Comparison of ENCODE assay signal across 25 mouse cellular contexts in the genomic region with DNA sequence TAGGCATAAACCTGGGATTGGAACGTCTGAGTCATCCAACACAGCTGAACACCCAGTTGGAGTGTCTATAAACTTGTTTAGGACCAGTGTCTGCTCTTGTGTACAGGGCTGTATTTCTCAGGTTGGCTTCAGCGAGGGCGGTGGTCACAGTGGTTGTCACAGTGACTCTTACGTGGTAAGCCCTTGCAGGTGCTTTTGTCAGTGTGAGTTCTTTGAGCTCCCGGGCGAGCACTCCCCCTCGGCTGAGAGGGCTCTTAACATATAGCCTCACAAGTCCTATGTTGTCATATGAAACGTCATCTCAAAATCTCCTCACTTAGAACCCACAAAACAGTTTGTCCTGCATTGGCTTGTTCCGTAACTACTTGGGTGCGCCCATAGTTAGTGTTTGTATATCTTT. TPM values are rescaled to one million over a fixed set of nuclear protein-coding genes. Genes with fewer than 3 reads are reported as not detected.
"Had no signal": no experiment of that assay in that cellular context is flagged by ENCODE, and none has a peak within 500 bp of the region (broad histone marks: within the 10 kb centered on the region; RNA-seq: fewer than 3 reads in every experiment).

No protein-coding gene starts in this region.

- DNase-seq: kidney, adult 11 months; kidney, adult 8-10 months; kidney, postnatal 10 days; kidney, postnatal 36 days; layer of hippocampus, postnatal 36 days; lung, adult 18-20 months; right cerebral cortex, adult 18-20 months; right cerebral cortex, postnatal 25 days; spleen, adult 18-20 months; thymus, adult 18-20 months; thymus, postnatal 14 days; thymus, postnatal 4 days had no signal

- H3K9me3 ChIP-seq: kidney, embryonic 15.5 days; liver, embryonic 15.5 days; lung, embryonic 15.5 days; midbrain, embryonic 12.5 days; midbrain, embryonic 15.5 days; neural tube, embryonic 12.5 days; neural tube, embryonic 15.5 days; stomach, embryonic 15.5 days had no signal

- H3K36me3 ChIP-seq: kidney, embryonic 15.5 days; lung, embryonic 15.5 days; midbrain, embryonic 12.5 days; midbrain, embryonic 15.5 days; neural tube, embryonic 12.5 days; neural tube, embryonic 15.5 days; stomach, embryonic 15.5 days had no signal

- H3K27me3 ChIP-seq: kidney, embryonic 15.5 days; liver, embryonic 15.5 days; lung, embryonic 15.5 days; midbrain, embryonic 12.5 days; midbrain, embryonic 15.5 days; neural tube, embryonic 12.5 days; neural tube, embryonic 15.5 days; stomach, embryonic 15.5 days had no signal

- ATAC-seq: midbrain, embryonic 15.5 days had no signal

- H3K4me2 ChIP-seq: kidney, embryonic 15.5 days; liver, embryonic 11.5 days; liver, embryonic 15.5 days; lung, embryonic 15.5 days; midbrain, embryonic 12.5 days; midbrain, embryonic 15.5 days; neural tube, embryonic 12.5 days; neural tube, embryonic 15.5 days; stomach, embryonic 15.5 days had no signal

- H3K4me3 ChIP-seq: kidney, embryonic 15.5 days; left cerebral cortex, adult 2 months; liver, embryonic 15.5 days; lung, embryonic 15.5 days; midbrain, embryonic 12.5 days; midbrain, embryonic 15.5 days; neural tube, embryonic 12.5 days; neural tube, embryonic 15.5 days; stomach, embryonic 15.5 days had no signal

- H3K9ac ChIP-seq: kidney, embryonic 15.5 days; liver, embryonic 15.5 days; lung, embryonic 15.5 days; midbrain, embryonic 12.5 days; midbrain, embryonic 15.5 days; neural tube, embryonic 12.5 days; neural tube, embryonic 15.5 days; stomach, embryonic 15.5 days had no signal

- H3K27ac ChIP-seq: left cerebral cortex, adult 2 months; liver, embryonic 15.5 days; lung, embryonic 15.5 days; macrophage; midbrain, embryonic 12.5 days; midbrain, embryonic 15.5 days; neural tube, embryonic 12.5 days; neural tube, embryonic 15.5 days; stomach, embryonic 15.5 days had no signal

RNA-seq across cellular contexts. Expression of gene 1700001J03Rik, which starts 53.2 kb away (rescaled TPM):
- total RNA-seq: megakaryocyte, adult 5-6 weeks had no signal
- polyA plus RNA-seq: limb, embryonic 11.5 days; liver, embryonic 11.5 days; liver, embryonic 15.5 days; lung, embryonic 15.5 days; midbrain, embryonic 12.5 days; neural tube, embryonic 12.5 days; neural tube, embryonic 15.5 days; stomach, embryonic 15.5 days had no signal
